Mouse (Mus musculus) liver (tissue): ENCODE results near the gene Gm43191.
A peak's percentile ranks its signal among the peaks of the same experiment; 100 is the strongest.

Experiments used
- DNase-seq: peaks from one replicate; pipeline ENCODE4 v3.0.0-alpha.2; 2020; ENCODE audit warnings: mixed read lengths

Gene Gm43191

DNA sequence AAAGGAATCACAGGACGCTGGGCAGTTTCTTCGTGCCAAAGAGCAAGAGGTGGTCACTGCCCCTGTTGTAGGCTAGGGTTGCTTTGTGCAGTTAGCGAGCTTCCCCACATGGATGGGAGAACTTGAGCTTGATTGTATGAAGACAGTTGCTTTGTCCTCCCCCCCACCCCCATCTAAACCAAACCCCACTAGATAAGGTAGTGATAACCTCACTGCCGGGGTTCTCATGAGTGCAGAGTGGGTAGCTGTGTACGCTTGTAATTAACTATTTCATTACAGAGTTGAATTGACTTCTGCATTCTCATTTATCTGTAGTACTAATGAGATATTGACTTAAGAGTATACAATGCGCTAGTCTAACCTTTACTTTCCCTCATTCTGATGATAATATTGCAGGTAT lies 62.2 kb downstream of the Gm43191 start:
- DNase-seq = no peak

DNA sequence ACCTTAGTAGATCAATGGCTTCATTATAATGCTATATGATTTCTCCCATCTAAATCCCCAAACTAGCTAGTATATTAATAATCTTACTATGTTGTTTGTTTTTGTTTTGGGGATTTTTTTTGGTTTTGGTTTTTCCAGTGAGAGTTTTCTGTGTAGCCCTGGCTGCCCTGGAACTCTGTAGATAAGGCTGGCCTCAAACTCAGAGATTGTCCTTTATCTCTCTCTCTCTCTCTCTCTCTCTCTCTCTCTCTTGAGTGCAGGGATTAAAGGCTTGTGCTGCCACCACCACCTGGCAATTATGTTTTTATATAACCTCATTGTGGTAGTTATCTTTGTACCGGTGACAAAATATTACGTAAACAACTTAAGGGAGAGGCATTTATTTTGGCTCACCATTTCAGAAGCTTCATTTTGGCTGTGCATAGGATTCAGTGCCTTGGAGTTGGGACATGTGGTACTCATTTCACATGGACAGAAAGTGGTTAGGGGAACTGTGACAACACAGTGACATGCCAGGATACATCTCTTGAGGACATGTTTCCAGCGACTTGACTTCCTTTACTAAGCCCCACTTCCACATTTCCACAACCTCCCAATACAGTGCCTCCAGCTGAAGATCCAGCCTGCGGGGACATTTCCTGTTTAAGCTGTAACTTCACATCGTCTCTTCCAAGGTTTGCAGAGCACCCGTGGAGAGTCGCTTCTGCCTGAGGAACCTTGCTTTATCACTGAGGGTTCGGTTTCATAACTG lies 65.6 kb downstream of the Gm43191 start:
- no peak for DNase-seq

GRCm38 (mm10) chr3:116614295-116614892 lies 66.7 kb downstream of the Gm43191 start, which contains the start of gene Trmt13:
Trmt13 (minus strand) TSS chr3:116614587.
- DNase-seq = no peak

DNA sequence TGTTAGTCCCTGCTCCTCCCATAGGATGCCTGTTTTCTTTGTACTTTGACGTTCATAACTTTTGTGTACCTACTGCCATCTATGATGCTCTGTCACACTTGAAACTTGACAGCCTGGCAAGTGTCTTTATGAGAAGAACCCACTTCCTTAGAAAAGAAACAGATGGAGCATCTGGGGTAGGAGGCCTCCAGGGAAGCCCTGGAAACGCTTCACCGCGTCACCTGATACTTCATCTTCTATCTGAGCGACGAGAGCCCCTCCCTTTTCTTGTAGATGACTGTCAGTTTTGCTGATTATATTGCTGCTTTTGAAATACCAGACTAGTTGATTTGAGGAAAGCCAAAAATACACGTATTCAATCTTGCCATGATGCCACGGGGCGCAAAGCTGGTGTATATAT lies 76.5 kb downstream of the Gm43191 start:
- no peak for DNase-seq

DNA sequence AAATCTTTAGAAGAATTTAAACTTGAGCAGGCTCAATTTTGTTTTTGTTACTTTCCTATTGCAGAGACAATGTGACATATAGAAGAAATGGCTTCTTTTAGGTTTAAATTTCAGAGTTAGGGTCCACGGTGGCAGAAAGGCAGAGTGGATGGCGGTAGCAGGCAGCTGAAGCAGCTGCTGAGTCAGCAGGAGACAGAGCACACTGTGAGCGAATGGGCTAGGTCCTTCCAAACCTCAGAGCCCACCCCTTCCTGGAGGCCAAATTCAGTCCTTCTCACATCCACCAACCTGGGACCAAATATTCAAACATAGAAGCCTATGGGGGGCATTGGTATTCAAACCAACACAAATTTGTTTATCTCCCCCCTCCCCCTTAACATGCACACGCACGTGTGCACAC lies 79.3 kb downstream of the Gm43191 start:
- no peak for DNase-seq

GRCm38 (mm10) chr3:116601005-116601404 lies 80.1 kb downstream of the Gm43191 start:
- no peak for DNase-seq

DNA sequence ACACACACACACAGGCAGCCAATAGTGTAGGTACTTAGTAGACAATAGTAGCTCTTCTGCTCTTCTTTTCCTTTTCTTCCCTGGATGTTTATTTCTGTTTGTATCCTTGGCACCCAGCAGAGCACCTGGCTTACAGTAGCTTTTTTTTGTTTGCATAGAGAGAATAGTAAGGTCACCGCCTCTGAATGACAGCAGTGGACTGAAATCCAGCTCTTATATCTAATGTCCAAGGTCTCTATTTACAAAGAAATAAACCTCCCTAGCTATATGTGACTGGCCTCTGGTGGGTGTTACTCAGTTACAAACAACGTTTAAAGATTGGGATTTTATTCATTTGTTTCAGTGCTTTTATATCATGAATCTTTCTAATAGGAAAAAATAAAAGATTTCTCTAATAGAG lies 81.4 kb downstream of the Gm43191 start:
- no peak for DNase-seq

- DNase-seq = peak; percentile 11
These were observed 85.5 kb downstream of the Gm43191 start for GRCm38 (mm10) chr3:116595603-116595991.

- peak; percentile 97 for DNase-seq
These were observed 86.1 kb downstream of the Gm43191 start, which contains the start of gene Sass6 for GRCm38 (mm10) chr3:116594728-116595602. Sass6 (plus strand) TSS chr3:116594982.

DNA sequence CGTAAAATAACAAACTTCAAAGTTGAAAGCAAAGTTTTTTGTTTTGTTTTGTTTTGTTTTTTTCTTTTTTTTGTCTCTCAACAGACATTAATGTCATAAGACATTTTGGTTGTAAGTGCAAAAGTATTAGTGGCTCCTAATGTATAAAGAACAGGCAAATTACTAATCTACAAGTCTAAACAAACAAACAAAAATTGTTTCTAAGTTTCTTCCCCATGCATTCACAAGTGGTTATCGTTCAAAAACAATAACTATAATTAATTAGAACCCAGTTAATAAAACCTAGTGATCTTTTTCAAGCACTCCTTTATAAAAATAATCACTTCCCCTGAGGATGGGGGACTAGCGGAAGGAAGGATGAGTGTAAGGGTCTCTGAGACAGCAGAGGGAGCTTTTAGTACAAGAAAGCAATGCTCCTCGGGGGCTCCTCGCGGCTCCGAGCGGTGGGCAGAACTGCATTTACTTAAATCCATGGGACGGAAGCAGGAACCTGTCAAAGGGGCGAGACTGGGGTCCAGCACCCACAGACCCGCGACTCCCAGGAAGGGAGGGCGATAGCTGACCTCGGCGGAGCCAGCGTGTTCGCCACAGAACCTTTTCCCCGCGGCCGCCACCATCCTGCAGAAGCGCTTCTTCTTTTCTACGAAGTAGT lies 86.9 kb downstream of the Gm43191 start:
- no peak for DNase-seq
